Mouse (Mus musculus): ENCODE data around the gene Magix.

DNA sequence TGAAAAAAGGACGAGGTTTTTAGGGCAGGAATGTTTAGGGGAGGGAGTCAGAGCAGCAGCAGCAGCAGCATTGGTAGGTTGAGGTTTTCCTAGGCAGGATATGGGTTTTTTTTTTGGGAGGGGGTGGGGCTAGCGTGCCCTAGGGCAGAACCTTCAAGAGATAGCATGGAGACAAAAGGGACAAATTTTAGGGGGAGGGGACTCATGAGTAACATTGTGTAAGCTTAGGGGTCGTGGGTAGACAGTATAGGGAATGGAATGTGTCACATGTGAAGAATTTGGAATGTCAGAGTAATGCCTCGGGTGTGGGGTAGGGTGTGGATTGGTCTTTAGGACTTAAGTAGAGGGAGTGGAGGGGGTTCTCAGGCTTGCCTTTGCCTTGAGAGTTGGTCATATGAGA is 41.6 kb upstream of the Magix start:
- no peak for TF ChIP-seq CTCF (IDR thresholded peaks at IDR 0.05; ENCODE audit: borderline replicate concordance, insufficient read depth, low read depth, low read length)
- no peak for TF ChIP-seq POLR2A (IDR thresholded peaks at IDR 0.05; ENCODE audit: borderline replicate concordance, insufficient read depth, low read length)
